Mouse (Mus musculus): ENCODE results near the gene Itk. TPM values are rescaled to one million over a fixed set of nuclear protein-coding genes. Genes with fewer than 3 reads are reported as not detected.
A peak's percentile ranks its signal among the peaks of the same experiment; 100 is the strongest.

The Itk gene
- polyA plus RNA-seq, 1 experiment: 125 TPM

DNA sequence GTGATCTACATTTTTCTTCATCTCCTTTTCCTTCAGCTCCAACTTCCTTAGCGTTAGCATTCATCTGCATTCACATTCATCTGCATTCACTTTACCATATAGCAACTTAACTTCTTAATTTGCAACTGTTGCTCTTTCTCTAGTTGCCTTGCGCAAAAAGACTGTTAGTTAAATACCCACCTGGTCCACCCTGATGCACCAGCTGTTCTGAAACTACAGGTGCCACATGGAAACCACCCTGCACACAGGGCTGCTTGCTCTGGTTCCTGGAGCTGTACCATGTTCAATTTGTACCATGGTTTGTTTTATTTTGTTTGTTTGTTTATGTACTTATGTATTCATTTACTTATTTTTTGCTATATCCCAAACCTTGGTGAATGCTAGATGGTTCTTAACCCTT is 6.4 kb upstream of the Itk start:
- TF ChIP-seq POLR2A (IDR thresholded peaks at IDR 0.05; ENCODE audit: control insufficient read depth, extremely low read depth, insufficient read depth, low read length, poor library complexity) (0 out of 2 replicates have a peak, but pooled peaks have one; percentile 7), CTCF (IDR thresholded peaks at IDR 0.05; ENCODE audit: borderline replicate concordance, control insufficient read depth, extremely low read depth, insufficient read depth, low read length, poor library complexity) (no peak)
- no peaks in the 10 kb centered on the region for H3K36me3 ChIP-seq (ENCODE audit: control insufficient read depth, insufficient read depth, low read length)
- no peaks in the 10 kb centered on the region for H3K27me3 ChIP-seq (ENCODE audit: control insufficient read depth, insufficient read depth, low read length)
- WGBS: 27% methylated on average over 2 of the region's 2 CpGs
- peak; percentile 62 for DNase-seq
- peak overlapping the region; percentile 4; the same call in 1 of the 2 replicates for H3K4me3 ChIP-seq (ENCODE audit: control insufficient read depth, insufficient read depth, low read length)
- peaks cover 45% of the 10 kb centered on the region for H3K4me1 ChIP-seq (replicated peaks; ENCODE audit: control insufficient read depth, insufficient read depth, low read length)
- peak overlapping the region; percentile 98 for H3K27ac ChIP-seq (ENCODE audit: control insufficient read depth, insufficient read depth, low read length)

DNA sequence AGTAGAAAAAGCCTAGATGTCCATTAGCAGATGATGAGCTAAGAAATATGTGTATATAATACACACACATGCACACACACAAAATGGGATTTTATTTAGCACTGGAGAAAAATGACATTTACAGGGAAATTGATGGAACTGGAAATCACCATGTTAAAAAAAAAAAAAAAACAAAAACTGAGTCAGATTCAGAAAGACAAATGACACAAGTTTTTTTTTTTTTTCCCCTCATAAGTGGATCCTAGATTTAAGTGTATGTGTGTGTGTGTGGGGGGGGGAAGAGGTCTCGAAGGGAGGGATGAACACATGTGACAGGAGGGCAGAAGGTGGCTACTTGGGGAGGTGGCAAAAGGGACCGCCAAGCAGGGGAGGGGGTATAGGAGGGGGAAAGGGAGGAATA is 5.8 kb upstream of the Itk start:
- no peak for DNase-seq
- peak overlapping the region; percentile 98 for H3K27ac ChIP-seq (ENCODE audit: control insufficient read depth, insufficient read depth, low read length)
- no peak overlapping the region for H3K4me3 ChIP-seq (ENCODE audit: control insufficient read depth, insufficient read depth, low read length)
- WGBS: 91% methylated on average over 2 of the region's 2 CpGs
- H3K4me1 ChIP-seq (replicated peaks; ENCODE audit: control insufficient read depth, insufficient read depth, low read length): peaks cover 51% of the 10 kb centered on the region
- H3K27me3 ChIP-seq (ENCODE audit: control insufficient read depth, insufficient read depth, low read length): no peaks in the 10 kb centered on the region
- TF ChIP-seq CTCF (IDR thresholded peaks at IDR 0.05; ENCODE audit: borderline replicate concordance, control insufficient read depth, extremely low read depth, insufficient read depth, low read length, poor library complexity): no peak
- no peak for TF ChIP-seq POLR2A (IDR thresholded peaks at IDR 0.05; ENCODE audit: control insufficient read depth, extremely low read depth, insufficient read depth, low read length, poor library complexity)
- H3K36me3 ChIP-seq (ENCODE audit: control insufficient read depth, insufficient read depth, low read length): no peaks in the 10 kb centered on the region

DNA sequence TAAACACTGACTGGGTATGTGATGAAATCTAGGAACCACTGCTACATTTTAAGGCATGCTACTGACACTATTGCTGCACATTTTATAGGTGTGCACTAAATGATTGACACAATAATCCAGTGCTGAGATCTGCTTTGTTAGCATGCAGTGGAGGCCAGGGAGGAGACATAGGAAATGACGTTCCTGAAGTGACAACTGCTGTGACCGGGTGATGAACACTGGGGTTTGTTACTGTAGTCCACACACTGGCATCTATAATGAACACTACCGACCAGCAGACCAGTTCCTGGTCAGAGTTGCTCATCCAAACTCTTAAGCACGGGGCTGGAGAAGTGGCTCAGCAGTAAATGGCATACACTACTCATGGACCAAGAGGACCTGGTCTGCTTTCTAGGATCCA is 4.1 kb upstream of the Itk start:
- no peak for DNase-seq
- peaks cover 49% of the 10 kb centered on the region for H3K4me1 ChIP-seq (replicated peaks; ENCODE audit: control insufficient read depth, insufficient read depth, low read length)
- TF ChIP-seq CTCF (IDR thresholded peaks at IDR 0.05; ENCODE audit: borderline replicate concordance, control insufficient read depth, extremely low read depth, insufficient read depth, low read length, poor library complexity): no peak
- TF ChIP-seq POLR2A (IDR thresholded peaks at IDR 0.05; ENCODE audit: control insufficient read depth, extremely low read depth, insufficient read depth, low read length, poor library complexity): no peak
- no peak overlapping the region for H3K27ac ChIP-seq (ENCODE audit: control insufficient read depth, insufficient read depth, low read length)
- no peaks in the 10 kb centered on the region for H3K36me3 ChIP-seq (ENCODE audit: control insufficient read depth, insufficient read depth, low read length)
- WGBS: 87% methylated on average over 4 of the region's 4 CpGs
- no peak overlapping the region for H3K4me3 ChIP-seq (ENCODE audit: control insufficient read depth, insufficient read depth, low read length)
- no peaks in the 10 kb centered on the region for H3K27me3 ChIP-seq (ENCODE audit: control insufficient read depth, insufficient read depth, low read length)

DNA sequence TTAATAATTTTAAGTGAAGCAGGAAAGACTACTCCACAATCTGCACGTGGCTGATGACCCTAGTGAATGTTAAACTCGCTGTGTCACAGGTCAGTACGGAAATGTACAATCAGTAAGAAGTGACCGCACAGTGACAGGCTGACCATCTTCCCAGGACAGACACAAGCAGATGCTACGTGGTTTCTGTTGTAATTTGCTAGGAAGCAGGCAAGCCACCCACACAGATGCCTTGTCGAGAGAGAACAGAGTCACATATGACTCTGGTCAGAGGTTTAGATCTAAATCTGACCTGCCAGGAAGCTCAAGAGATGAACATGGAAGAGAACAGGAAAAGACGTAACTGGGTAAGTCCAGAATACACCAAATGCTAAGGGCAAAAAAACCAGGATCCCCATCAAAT is 3.6 kb upstream of the Itk start:
- H3K27ac ChIP-seq (ENCODE audit: control insufficient read depth, insufficient read depth, low read length): no peak overlapping the region
- no peaks in the 10 kb centered on the region for H3K36me3 ChIP-seq (ENCODE audit: control insufficient read depth, insufficient read depth, low read length)
- WGBS: 74% methylated on average over 7 of the region's 7 CpGs
- peaks cover 49% of the 10 kb centered on the region for H3K4me1 ChIP-seq (replicated peaks; ENCODE audit: control insufficient read depth, insufficient read depth, low read length)
- no peak for DNase-seq
- no peaks in the 10 kb centered on the region for H3K27me3 ChIP-seq (ENCODE audit: control insufficient read depth, insufficient read depth, low read length)
- TF ChIP-seq CTCF (IDR thresholded peaks at IDR 0.05; ENCODE audit: borderline replicate concordance, control insufficient read depth, extremely low read depth, insufficient read depth, low read length, poor library complexity): no peak
- no peak for TF ChIP-seq POLR2A (IDR thresholded peaks at IDR 0.05; ENCODE audit: control insufficient read depth, extremely low read depth, insufficient read depth, low read length, poor library complexity)
- H3K4me3 ChIP-seq (ENCODE audit: control insufficient read depth, insufficient read depth, low read length): no peak overlapping the region

DNA sequence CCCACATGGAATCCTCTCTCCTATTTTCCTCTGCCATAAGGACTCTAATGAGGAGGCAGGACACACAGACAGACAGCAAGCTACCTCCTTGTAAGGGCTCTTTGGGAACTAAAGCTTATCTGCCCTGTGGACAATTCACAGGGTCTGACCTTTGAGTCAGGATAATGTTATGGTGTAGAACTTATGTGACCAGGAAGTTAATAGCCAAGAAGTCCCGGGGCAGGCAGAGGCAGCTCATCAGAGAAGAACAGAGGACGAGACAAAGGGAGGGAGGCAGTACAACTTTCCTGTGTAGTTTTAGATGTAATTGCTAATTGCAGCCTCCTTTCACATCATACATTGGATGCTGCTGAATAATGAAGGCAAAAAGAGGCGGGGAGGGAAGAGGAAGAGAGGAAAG is 1.3 kb upstream of the Itk start:
- Histone ChIP-seq H3K4me3 (ENCODE audit: control insufficient read depth, insufficient read depth, low read length) (no peak overlapping the region), H3K27ac (ENCODE audit: control insufficient read depth, insufficient read depth, low read length) (peak overlapping the region; percentile 95), H3K36me3 (ENCODE audit: control insufficient read depth, insufficient read depth, low read length) (peaks cover 4% of the 10 kb centered on the region), H3K4me1 (replicated peaks; ENCODE audit: control insufficient read depth, insufficient read depth, low read length) (peaks cover 49% of the 10 kb centered on the region), H3K27me3 (ENCODE audit: control insufficient read depth, insufficient read depth, low read length) (no peaks in the 10 kb centered on the region)
- WGBS: 40% methylated on average over 3 of the region's 3 CpGs
- TF ChIP-seq CTCF (IDR thresholded peaks at IDR 0.05; ENCODE audit: borderline replicate concordance, control insufficient read depth, extremely low read depth, insufficient read depth, low read length, poor library complexity) (no peak), POLR2A (IDR thresholded peaks at IDR 0.05; ENCODE audit: control insufficient read depth, extremely low read depth, insufficient read depth, low read length, poor library complexity) (no peak)
- DNase-seq: no peak

DNA sequence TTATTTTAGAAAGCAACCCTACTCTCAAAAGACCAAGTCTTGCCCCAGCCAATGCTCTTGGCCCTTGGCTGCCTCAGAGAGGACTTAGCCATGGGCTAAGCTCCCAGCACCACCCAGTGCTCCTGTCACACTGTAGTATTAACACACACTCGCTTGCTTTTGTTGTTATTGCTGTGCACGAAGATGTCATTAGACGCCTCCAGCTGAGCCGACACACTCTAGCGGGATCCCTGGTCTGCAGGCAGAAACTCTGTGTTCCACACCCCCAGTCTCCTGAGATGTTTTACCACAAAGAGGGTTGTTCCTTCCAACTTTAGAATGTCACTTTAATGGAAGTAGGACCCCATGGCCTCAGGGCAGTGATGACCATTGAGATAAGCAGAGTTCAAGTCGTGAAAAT is 877 bp downstream of the Itk start:
- TF ChIP-seq CTCF (IDR thresholded peaks at IDR 0.05; ENCODE audit: borderline replicate concordance, control insufficient read depth, extremely low read depth, insufficient read depth, low read length, poor library complexity) (no peak), POLR2A (IDR thresholded peaks at IDR 0.05; ENCODE audit: control insufficient read depth, extremely low read depth, insufficient read depth, low read length, poor library complexity) (no peak)
- DNase-seq: no peak
- Histone ChIP-seq H3K4me3 (ENCODE audit: control insufficient read depth, insufficient read depth, low read length) (peak overlapping the region; percentile 95), H3K27me3 (ENCODE audit: control insufficient read depth, insufficient read depth, low read length) (no peaks in the 10 kb centered on the region), H3K4me1 (replicated peaks; ENCODE audit: control insufficient read depth, insufficient read depth, low read length) (peaks cover 47% of the 10 kb centered on the region), H3K36me3 (ENCODE audit: control insufficient read depth, insufficient read depth, low read length) (peaks cover 21% of the 10 kb centered on the region), H3K27ac (ENCODE audit: control insufficient read depth, insufficient read depth, low read length) (peak overlapping the region; percentile 86)
- 7% methylated on average over 6 of the region's 6 CpGs for WGBS

DNA sequence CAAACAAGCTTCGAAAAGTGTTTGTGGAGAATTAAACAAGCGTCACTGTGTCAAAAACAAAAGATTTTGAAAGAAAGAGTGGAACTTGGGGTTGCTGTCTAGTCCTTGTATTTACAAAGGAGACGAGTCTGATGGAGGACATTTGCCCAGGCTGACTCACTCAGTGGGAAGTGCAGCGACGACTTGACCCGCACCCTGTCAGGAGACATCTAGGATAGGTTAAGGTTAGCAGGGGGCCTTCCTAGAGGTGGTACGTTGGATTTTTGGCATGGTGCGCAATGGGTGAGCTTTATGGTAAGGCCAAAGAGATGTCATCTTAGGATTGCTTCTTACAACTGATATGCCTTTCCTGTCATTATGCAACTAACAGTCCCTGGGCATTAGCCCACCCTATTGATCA is 2.3 kb downstream of the Itk start:
- TF ChIP-seq CTCF (IDR thresholded peaks at IDR 0.05; ENCODE audit: borderline replicate concordance, control insufficient read depth, extremely low read depth, insufficient read depth, low read length, poor library complexity) (no peak), POLR2A (IDR thresholded peaks at IDR 0.05; ENCODE audit: control insufficient read depth, extremely low read depth, insufficient read depth, low read length, poor library complexity) (no peak)
- Histone ChIP-seq H3K36me3 (ENCODE audit: control insufficient read depth, insufficient read depth, low read length) (peaks cover 21% of the 10 kb centered on the region), H3K4me3 (ENCODE audit: control insufficient read depth, insufficient read depth, low read length) (peak overlapping the region; percentile 46), H3K27me3 (ENCODE audit: control insufficient read depth, insufficient read depth, low read length) (no peaks in the 10 kb centered on the region), H3K4me1 (replicated peaks; ENCODE audit: control insufficient read depth, insufficient read depth, low read length) (peaks cover 50% of the 10 kb centered on the region), H3K27ac (ENCODE audit: control insufficient read depth, insufficient read depth, low read length) (peak overlapping the region; percentile 40; the same call in 1 of the 2 replicates)
- WGBS: 88% methylated on average over 8 of the region's 8 CpGs
- DNase-seq: no peak

All from thymus, adult 2 months (tissue).